Mouse (Mus musculus): Measurements from ENCODE around the gene Plbd2. TPM values are rescaled to one million over a fixed set of nuclear protein-coding genes. Genes with fewer than 3 reads are reported as not detected.
"Not testable (repeated sequence)": the region's sequence is repeated elsewhere in the genome, so short reads cannot be mapped to it uniquely, and the experiment has no call there.

Gene Plbd2
- polyA plus RNA-seq, 1 experiment from 2014 or later, result 50.5 TPM

- Histone ChIP-seq H3K27me3 (ENCODE audit: control insufficient read depth, insufficient read depth, low read depth, low read length) (no peaks in the 10 kb centered on the region), H3K9ac (ENCODE audit: low read length) (peak overlapping the region; percentile 93), H3K9me3 (ENCODE audit: control insufficient read depth, low read length) (no peaks in the 10 kb centered on the region), H3K36me3 (ENCODE audit: control insufficient read depth, insufficient read depth, low read length) (no peaks in the 10 kb centered on the region; the same call in 1 of the 2 replicates), H3K4me2 (ENCODE audit: low read depth, low read length) (peak overlapping the region; percentile 96), H3K4me3 (ENCODE audit: low read length) (peak overlapping the region; percentile 87), H3K4me1 (replicated peaks; ENCODE audit: control insufficient read depth, insufficient read depth, low read length) (peaks cover 9% of the 10 kb centered on the region), H3K27ac (ENCODE audit: low read length) (no peak overlapping the region)
- ATAC-seq (ENCODE audit: low read depth), result no peak
- 54% methylated on average over 9 of the region's 9 CpGs for WGBS
These were observed 1.2 kb downstream of the Plbd2 start for GRCm38 (mm10) chr5:120502147-120502621.

DNA sequence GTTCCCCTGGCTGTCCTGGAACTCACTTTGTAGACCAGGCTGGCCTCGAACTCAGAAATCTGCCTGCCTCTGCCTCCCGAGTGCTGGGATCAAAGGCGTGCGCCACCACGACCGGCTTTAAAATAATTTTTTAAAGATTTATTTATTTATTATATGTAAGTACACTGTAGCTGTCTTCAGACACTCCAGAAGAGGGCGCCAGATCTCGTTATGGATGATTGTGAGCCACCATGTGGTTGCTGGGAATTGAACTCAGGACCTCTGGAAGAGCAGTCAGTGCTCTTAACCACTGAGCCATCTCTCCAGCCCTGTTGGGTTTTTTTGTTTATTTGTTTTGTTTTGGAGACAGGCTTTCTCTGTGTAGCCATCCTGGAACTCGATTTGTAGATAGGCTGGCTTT lies 2.8 kb downstream of the Plbd2 start:
- H3K4me2 ChIP-seq (ENCODE audit: low read depth, low read length); H3K27ac ChIP-seq (ENCODE audit: low read length); H3K9me3 ChIP-seq (ENCODE audit: control insufficient read depth, low read length); ATAC-seq (ENCODE audit: low read depth); H3K27me3 ChIP-seq (ENCODE audit: control insufficient read depth, insufficient read depth, low read depth, low read length); H3K36me3 ChIP-seq (ENCODE audit: control insufficient read depth, insufficient read depth, low read length); H3K4me3 ChIP-seq (ENCODE audit: low read length); H3K9ac ChIP-seq (ENCODE audit: low read length); H3K4me1 ChIP-seq (replicated peaks; ENCODE audit: control insufficient read depth, insufficient read depth, low read length): not testable (repeated sequence)
- 81% methylated on average over 9 of the region's 9 CpGs for WGBS

DNA sequence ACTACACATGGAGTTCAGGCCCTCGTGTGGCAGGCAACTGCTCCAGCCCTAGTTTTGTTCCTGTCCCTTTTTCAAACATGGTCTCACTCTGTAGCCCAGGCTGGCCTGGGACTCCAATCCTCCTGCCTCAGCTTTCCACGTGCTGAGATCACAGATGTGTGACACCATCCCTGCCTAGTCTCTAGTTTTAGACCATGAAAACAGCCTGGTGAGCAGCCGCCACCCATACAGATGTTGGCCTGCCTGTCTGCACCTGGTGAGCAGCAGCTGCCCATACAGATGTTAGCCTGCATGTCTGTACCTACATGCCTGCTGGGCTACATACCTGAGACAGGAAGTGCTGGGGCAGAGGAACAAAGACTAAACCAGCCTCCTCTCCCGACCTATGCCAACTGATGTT lies 4.2 kb downstream of the Plbd2 start:
- H3K36me3 ChIP-seq (ENCODE audit: control insufficient read depth, insufficient read depth, low read length), result no peaks in the 10 kb centered on the region; the same call in 1 of the 2 replicates
- peaks cover 9% of the 10 kb centered on the region for H3K4me1 ChIP-seq (replicated peaks; ENCODE audit: control insufficient read depth, insufficient read depth, low read length)
- no peaks in the 10 kb centered on the region for H3K27me3 ChIP-seq (ENCODE audit: control insufficient read depth, insufficient read depth, low read depth, low read length)
- no peak overlapping the region for H3K4me2 ChIP-seq (ENCODE audit: low read depth, low read length)
- 75% methylated on average over 4 of the region's 4 CpGs for WGBS
- H3K4me3 ChIP-seq (ENCODE audit: low read length), result no peak overlapping the region
- no peak overlapping the region for H3K27ac ChIP-seq (ENCODE audit: low read length)
- no peaks in the 10 kb centered on the region for H3K9me3 ChIP-seq (ENCODE audit: control insufficient read depth, low read length)
- no peak for ATAC-seq (ENCODE audit: low read depth)
- no peak overlapping the region for H3K9ac ChIP-seq (ENCODE audit: low read length)

DNA sequence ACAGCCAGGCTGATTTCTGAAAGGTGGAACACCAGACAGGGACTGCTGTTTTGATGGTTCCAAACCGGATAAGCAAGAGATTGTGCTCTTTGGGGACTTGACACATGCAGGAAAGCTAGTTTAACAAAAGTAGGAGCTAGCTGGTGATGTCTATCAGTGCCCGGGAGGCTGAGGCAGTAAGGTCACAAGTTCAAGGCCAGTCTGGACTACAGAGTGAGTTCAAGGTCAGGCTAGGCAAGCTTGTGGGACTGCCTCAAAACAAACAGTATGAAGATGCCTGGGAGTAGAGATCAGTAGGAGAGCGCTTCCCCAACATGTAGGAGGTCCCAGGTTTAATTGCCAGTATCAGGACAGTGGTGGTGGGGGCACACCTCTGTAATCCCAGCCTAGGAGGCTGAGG lies 6.4 kb downstream of the Plbd2 start:
- H3K36me3 ChIP-seq (ENCODE audit: control insufficient read depth, insufficient read depth, low read length), result no peaks in the 10 kb centered on the region; the same call in 1 of the 2 replicates
- 77% methylated on average over 3 of the region's 3 CpGs for WGBS
- H3K4me2 ChIP-seq (ENCODE audit: low read depth, low read length), result no peak overlapping the region
- H3K27ac ChIP-seq (ENCODE audit: low read length), result no peak overlapping the region
- H3K9ac ChIP-seq (ENCODE audit: low read length), result no peak overlapping the region
- H3K4me1 ChIP-seq (replicated peaks; ENCODE audit: control insufficient read depth, insufficient read depth, low read length), result peaks cover 2% of the 10 kb centered on the region
- no peak overlapping the region for H3K4me3 ChIP-seq (ENCODE audit: low read length)
- H3K27me3 ChIP-seq (ENCODE audit: control insufficient read depth, insufficient read depth, low read depth, low read length), result no peaks in the 10 kb centered on the region
- no peak for ATAC-seq (ENCODE audit: low read depth)
- no peaks in the 10 kb centered on the region for H3K9me3 ChIP-seq (ENCODE audit: control insufficient read depth, low read length)

GRCm38 (mm10) chr5:120495703-120496226 lies 7.7 kb downstream of the Plbd2 start:
- no peaks in the 10 kb centered on the region; the same call in 1 of the 2 replicates for H3K36me3 ChIP-seq (ENCODE audit: control insufficient read depth, insufficient read depth, low read length)
- no peak overlapping the region for H3K4me3 ChIP-seq (ENCODE audit: low read length)
- ATAC-seq (ENCODE audit: low read depth), result no peak
- H3K4me2 ChIP-seq (ENCODE audit: low read depth, low read length), result no peak overlapping the region
- no peaks in the 10 kb centered on the region for H3K27me3 ChIP-seq (ENCODE audit: control insufficient read depth, insufficient read depth, low read depth, low read length)
- H3K27ac ChIP-seq (ENCODE audit: low read length), result no peak overlapping the region
- no peak overlapping the region for H3K9ac ChIP-seq (ENCODE audit: low read length)
- no peaks in the 10 kb centered on the region; the same call in 1 of the 2 replicates for H3K4me1 ChIP-seq (replicated peaks; ENCODE audit: control insufficient read depth, insufficient read depth, low read length)
- WGBS, result 90% methylated on average over 13 of the region's 13 CpGs
- H3K9me3 ChIP-seq (ENCODE audit: control insufficient read depth, low read length), result no peaks in the 10 kb centered on the region

GRCm38 (mm10) chr5:120495064-120495702 lies 8.2 kb downstream of the Plbd2 start:
- Histone ChIP-seq H3K4me3 (ENCODE audit: low read length) (no peak overlapping the region), H3K27me3 (ENCODE audit: control insufficient read depth, insufficient read depth, low read depth, low read length) (no peaks in the 10 kb centered on the region), H3K36me3 (ENCODE audit: control insufficient read depth, insufficient read depth, low read length) (no peaks in the 10 kb centered on the region; the same call in 1 of the 2 replicates), H3K4me1 (replicated peaks; ENCODE audit: control insufficient read depth, insufficient read depth, low read length) (no peaks in the 10 kb centered on the region; the same call in 1 of the 2 replicates), H3K4me2 (ENCODE audit: low read depth, low read length) (no peak overlapping the region), H3K27ac (ENCODE audit: low read length) (no peak overlapping the region), H3K9me3 (ENCODE audit: control insufficient read depth, low read length) (no peaks in the 10 kb centered on the region), H3K9ac (ENCODE audit: low read length) (no peak overlapping the region)
- 69% methylated on average over 10 of the region's 10 CpGs for WGBS
- no peak for ATAC-seq (ENCODE audit: low read depth)

- Histone ChIP-seq H3K9ac (ENCODE audit: low read length) (no peak overlapping the region), H3K27me3 (ENCODE audit: control insufficient read depth, insufficient read depth, low read depth, low read length) (no peaks in the 10 kb centered on the region), H3K27ac (ENCODE audit: low read length) (no peak overlapping the region), H3K9me3 (ENCODE audit: control insufficient read depth, low read length) (no peaks in the 10 kb centered on the region), H3K4me2 (ENCODE audit: low read depth, low read length) (no peak overlapping the region), H3K4me1 (replicated peaks; ENCODE audit: control insufficient read depth, insufficient read depth, low read length) (no peaks in the 10 kb centered on the region; the same call in 1 of the 2 replicates), H3K4me3 (ENCODE audit: low read length) (no peak overlapping the region), H3K36me3 (ENCODE audit: control insufficient read depth, insufficient read depth, low read length) (no peaks in the 10 kb centered on the region; the same call in 1 of the 2 replicates)
- no peak for ATAC-seq (ENCODE audit: low read depth)
- WGBS, result 82% methylated on average over 9 of the region's 9 CpGs
These were observed 9.5 kb downstream of the Plbd2 start for GRCm38 (mm10) chr5:120493873-120494395.

DNA sequence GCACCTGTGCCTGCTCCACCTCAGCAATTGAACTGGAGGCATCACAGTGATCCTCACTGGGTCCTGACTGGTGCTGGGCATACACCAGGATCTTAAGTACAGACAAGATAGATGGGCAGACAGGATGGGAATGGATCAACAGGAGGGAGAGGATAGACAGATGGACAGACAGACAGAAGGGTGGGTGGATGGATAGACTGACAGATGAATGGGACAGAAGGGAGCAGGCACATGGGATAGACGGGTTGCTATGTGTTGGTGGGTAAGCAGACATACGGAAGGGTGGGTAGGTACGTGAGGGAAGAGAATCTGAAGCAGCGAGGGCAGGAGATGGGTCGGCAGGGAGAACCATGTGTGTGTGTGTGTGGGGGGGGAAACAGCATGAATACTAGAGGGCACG lies 10.0 kb downstream of the Plbd2 start:
- Histone ChIP-seq H3K9ac (ENCODE audit: low read length) (no peak overlapping the region), H3K4me3 (ENCODE audit: low read length) (no peak overlapping the region), H3K9me3 (ENCODE audit: control insufficient read depth, low read length) (no peaks in the 10 kb centered on the region), H3K36me3 (ENCODE audit: control insufficient read depth, insufficient read depth, low read length) (no peaks in the 10 kb centered on the region; the same call in 1 of the 2 replicates), H3K27me3 (ENCODE audit: control insufficient read depth, insufficient read depth, low read depth, low read length) (no peaks in the 10 kb centered on the region), H3K4me2 (ENCODE audit: low read depth, low read length) (no peak overlapping the region), H3K27ac (ENCODE audit: low read length) (no peak overlapping the region), H3K4me1 (replicated peaks; ENCODE audit: control insufficient read depth, insufficient read depth, low read length) (no peaks in the 10 kb centered on the region; the same call in 1 of the 2 replicates)
- ATAC-seq (ENCODE audit: low read depth), result no peak
- 92% methylated on average over 6 of the region's 6 CpGs for WGBS

DNA sequence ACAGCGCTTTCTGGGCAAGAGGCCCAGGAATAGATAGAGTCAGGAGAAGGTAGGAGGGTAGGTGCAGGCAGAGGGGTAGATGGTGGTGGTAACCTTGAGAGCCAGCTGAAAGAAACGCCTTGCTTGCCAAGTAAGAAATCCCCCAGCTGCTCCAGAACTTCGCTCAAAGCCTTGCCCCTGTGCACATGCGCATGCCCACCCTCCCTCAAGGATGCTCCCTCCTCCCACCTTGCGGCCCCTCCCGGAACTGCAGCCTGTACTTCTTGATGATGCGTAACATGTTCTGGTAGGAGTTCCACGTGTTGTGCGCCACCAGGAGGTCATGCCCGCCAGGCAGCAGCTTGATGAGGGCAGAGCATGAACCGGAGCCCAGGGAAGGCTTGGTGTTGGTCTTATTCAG lies 11.0 kb downstream of the Plbd2 start:
- Histone ChIP-seq H3K4me2 (ENCODE audit: low read depth, low read length) (no peak overlapping the region), H3K36me3 (ENCODE audit: control insufficient read depth, insufficient read depth, low read length) (no peaks in the 10 kb centered on the region; the same call in 1 of the 2 replicates), H3K27me3 (ENCODE audit: control insufficient read depth, insufficient read depth, low read depth, low read length) (no peaks in the 10 kb centered on the region), H3K9ac (ENCODE audit: low read length) (no peak overlapping the region), H3K4me3 (ENCODE audit: low read length) (no peak overlapping the region), H3K27ac (ENCODE audit: low read length) (no peak overlapping the region), H3K4me1 (replicated peaks; ENCODE audit: control insufficient read depth, insufficient read depth, low read length) (no peaks in the 10 kb centered on the region; the same call in 1 of the 2 replicates), H3K9me3 (ENCODE audit: control insufficient read depth, low read length) (no peaks in the 10 kb centered on the region)
- 72% methylated on average over 11 of the region's 11 CpGs for WGBS
- no peak; the same call in 1 of the 2 replicates for ATAC-seq (ENCODE audit: low read depth)
